Mouse (Mus musculus): ENCODE measurements around the gene 4930415L06Rik.

The 4930415L06Rik gene

GRCm38 (mm10) chrX:89932752-89933151 is at the start of gene 4930415L06Rik:
TSS of gene 4930415L06Rik (minus strand) at chrX:89932852.
- DNase-seq (ENCODE audit: low spot score): no peak

DNA sequence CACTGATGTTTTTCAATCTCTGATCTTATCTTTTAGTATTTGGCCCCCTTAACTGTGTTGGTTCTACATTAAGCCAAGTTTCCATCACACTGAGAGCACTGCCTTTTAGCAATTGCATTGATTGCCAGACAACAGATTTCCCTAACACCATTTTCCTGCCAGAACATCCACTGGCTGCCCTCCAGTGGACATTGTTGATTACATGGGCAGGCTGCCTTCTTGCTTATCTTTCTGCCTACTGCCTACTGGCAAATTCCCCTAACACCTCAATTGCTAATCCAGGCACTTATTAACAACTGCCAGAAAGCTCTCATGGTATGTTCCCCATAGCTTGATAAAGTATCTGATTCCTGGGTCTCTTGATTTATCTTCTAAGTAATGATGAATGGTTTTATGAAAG is 46.0 kb upstream of the 4930415L06Rik start:
- no peak for DNase-seq (ENCODE audit: low spot score)

GRCm38 (mm10) chrX:89904871-89905270 is 27.8 kb downstream of the 4930415L06Rik start:
- no peak for DNase-seq (ENCODE audit: low spot score)
